Mouse (Mus musculus): ENCODE data around the gene Lgals12. TPM values are rescaled to one million over a fixed set of nuclear protein-coding genes. Genes with fewer than 3 reads are reported as not detected.

The Lgals12 gene
- polyA plus RNA-seq (2016; fragmentation: Nextera tagmentation; extraction: Ambion mirVana), result not detected in 2 replicates

GRCm38 (mm10) chr19:7606801-7607689 lies at the start of gene Lgals12:
Gene Lgals12 (minus strand): TSS chr19:7607193.
- H3K36me3 ChIP-seq, result no peaks in the 10 kb centered on the region
- H3K27me3 ChIP-seq (ENCODE audit: insufficient read depth, poor library complexity, severe bottlenecking), result peaks cover 43% of the 10 kb centered on the region
- WGBS, result 6% methylated on average over 15 of the region's 15 CpGs
- H3K27ac ChIP-seq, result no peak within 1 kb of the TSS
- H3K9me3 ChIP-seq, result no peaks in the 10 kb centered on the region
- no peak for DNase-seq (ENCODE audit: low spot score)
- peaks cover 23% of the 10 kb centered on the region for H3K4me1 ChIP-seq (replicated peaks)
- peak within 1 kb of the TSS; percentile 46 for H3K4me3 ChIP-seq

- Histone ChIP-seq H3K4me3 (no peak overlapping the region), H3K27ac (no peak overlapping the region), H3K27me3 (ENCODE audit: insufficient read depth, poor library complexity, severe bottlenecking) (no peaks in the 10 kb centered on the region), H3K4me1 (replicated peaks) (no peaks in the 10 kb centered on the region), H3K9me3 (no peaks in the 10 kb centered on the region), H3K36me3 (no peaks in the 10 kb centered on the region)
- DNase-seq (ENCODE audit: low spot score), result no peak
- 88% methylated on average over 8 of the region's 8 CpGs for WGBS
These were observed 42.1 kb upstream of the Lgals12 start for GRCm38 (mm10) chr19:7648913-7649666.

GRCm38 (mm10) chr19:7633786-7634185 lies 26.8 kb upstream of the Lgals12 start:
- Histone ChIP-seq H3K4me3 (no peak overlapping the region), H3K27ac (no peak overlapping the region), H3K9me3 (no peaks in the 10 kb centered on the region), H3K27me3 (ENCODE audit: insufficient read depth, poor library complexity, severe bottlenecking) (no peaks in the 10 kb centered on the region), H3K4me1 (replicated peaks) (no peaks in the 10 kb centered on the region), H3K36me3 (no peaks in the 10 kb centered on the region)
- no peak for DNase-seq (ENCODE audit: low spot score)
- WGBS, result 70% methylated on average over 1 of the region's 1 CpGs

- no peak for DNase-seq (ENCODE audit: low spot score)
- Histone ChIP-seq H3K4me3 (no peak overlapping the region), H3K36me3 (no peaks in the 10 kb centered on the region), H3K27me3 (ENCODE audit: insufficient read depth, poor library complexity, severe bottlenecking) (no peaks in the 10 kb centered on the region), H3K4me1 (replicated peaks) (no peaks in the 10 kb centered on the region), H3K27ac (no peak overlapping the region), H3K9me3 (no peaks in the 10 kb centered on the region)
These were observed 26.0 kb upstream of the Lgals12 start for GRCm38 (mm10) chr19:7633021-7633420.

- DNase-seq (ENCODE audit: low spot score), result peak; percentile 68
- H3K27me3 ChIP-seq (ENCODE audit: insufficient read depth, poor library complexity, severe bottlenecking), result peaks cover 15% of the 10 kb centered on the region
- no peaks in the 10 kb centered on the region for H3K4me1 ChIP-seq (replicated peaks)
- H3K9me3 ChIP-seq, result no peaks in the 10 kb centered on the region
- H3K27ac ChIP-seq, result no peak overlapping the region
- H3K36me3 ChIP-seq, result no peaks in the 10 kb centered on the region
- WGBS, result 45% methylated on average over 7 of the region's 7 CpGs
- H3K4me3 ChIP-seq, result no peak overlapping the region
These were observed 10.7 kb upstream of the Lgals12 start for GRCm38 (mm10) chr19:7617696-7618095.

- H3K36me3 ChIP-seq, result no peaks in the 10 kb centered on the region
- no peaks in the 10 kb centered on the region for H3K9me3 ChIP-seq
- H3K4me1 ChIP-seq (replicated peaks), result peaks cover 6% of the 10 kb centered on the region
- 64% methylated on average over 3 of the region's 3 CpGs for WGBS
- H3K4me3 ChIP-seq, result no peak overlapping the region
- no peak for DNase-seq (ENCODE audit: low spot score)
- no peak overlapping the region for H3K27ac ChIP-seq
- peaks cover 21% of the 10 kb centered on the region for H3K27me3 ChIP-seq (ENCODE audit: insufficient read depth, poor library complexity, severe bottlenecking)
These were observed 10.1 kb upstream of the Lgals12 start for GRCm38 (mm10) chr19:7617085-7617484.

GRCm38 (mm10) chr19:7616231-7616930 lies 9.4 kb upstream of the Lgals12 start:
- H3K4me1 ChIP-seq (replicated peaks), result peaks cover 9% of the 10 kb centered on the region
- no peak overlapping the region for H3K4me3 ChIP-seq
- no peak for DNase-seq (ENCODE audit: low spot score)
- no peaks in the 10 kb centered on the region for H3K36me3 ChIP-seq
- WGBS, result 82% methylated on average over 5 of the region's 5 CpGs
- H3K27ac ChIP-seq, result no peak overlapping the region
- H3K9me3 ChIP-seq, result no peaks in the 10 kb centered on the region
- H3K27me3 ChIP-seq (ENCODE audit: insufficient read depth, poor library complexity, severe bottlenecking), result peaks cover 29% of the 10 kb centered on the region

- DNase-seq (ENCODE audit: low spot score), result no peak
- 86% methylated on average over 7 of the region's 7 CpGs for WGBS
These were observed 6.2 kb upstream of the Lgals12 start for GRCm38 (mm10) chr19:7613151-7613550.

GRCm38 (mm10) chr19:7611942-7612757 lies 5.2 kb upstream of the Lgals12 start, which contains the start of gene Hrasls5:
Gene Hrasls5 (plus strand): TSS chr19:7612541.
- no peaks in the 10 kb centered on the region for H3K36me3 ChIP-seq
- no peak for DNase-seq (ENCODE audit: low spot score)
- WGBS, result 3% methylated on average over 54 of the region's 54 CpGs
- peaks cover 54% of the 10 kb centered on the region for H3K27me3 ChIP-seq (ENCODE audit: insufficient read depth, poor library complexity, severe bottlenecking)
- H3K27ac ChIP-seq, result peak within 1 kb of the TSS; percentile 54; the same call in 1 of the 2 replicates
- H3K4me1 ChIP-seq (replicated peaks), result peaks cover 13% of the 10 kb centered on the region
- H3K4me3 ChIP-seq, result peak within 1 kb of the TSS; percentile 51
- no peaks in the 10 kb centered on the region for H3K9me3 ChIP-seq

More at GRCm38 (mm10) chr19:7613151-7613550, 6.2 kb upstream of the Lgals12 start:
- Histone ChIP-seq H3K36me3 (no peaks in the 10 kb centered on the region), H3K27me3 (ENCODE audit: insufficient read depth, poor library complexity, severe bottlenecking) (peaks cover 44% of the 10 kb centered on the region), H3K27ac (no peak overlapping the region), H3K4me1 (replicated peaks) (peaks cover 9% of the 10 kb centered on the region), H3K4me3 (no peak overlapping the region), H3K9me3 (no peaks in the 10 kb centered on the region)

GRCm38 (mm10) chr19:7607690-7608201 lies 753 bp upstream of the Lgals12 start:
- Histone ChIP-seq H3K27ac (no peak overlapping the region), H3K4me3 (no peak overlapping the region), H3K36me3 (no peaks in the 10 kb centered on the region), H3K27me3 (ENCODE audit: insufficient read depth, poor library complexity, severe bottlenecking) (peaks cover 50% of the 10 kb centered on the region), H3K9me3 (no peaks in the 10 kb centered on the region), H3K4me1 (replicated peaks) (peaks cover 29% of the 10 kb centered on the region)
- 77% methylated on average over 7 of the region's 7 CpGs for WGBS
- no peak for DNase-seq (ENCODE audit: low spot score)

- H3K27ac ChIP-seq, result no peak overlapping the region
These were observed 836 bp downstream of the Lgals12 start for GRCm38 (mm10) chr19:7605930-7606783.

More at GRCm38 (mm10) chr19:7605930-7606783, 836 bp downstream of the Lgals12 start:
- no peaks in the 10 kb centered on the region for H3K36me3 ChIP-seq
- peak overlapping the region; percentile 46 for H3K4me3 ChIP-seq
- H3K4me1 ChIP-seq (replicated peaks), result peaks cover 20% of the 10 kb centered on the region
- peak; percentile 17 for DNase-seq (ENCODE audit: low spot score)
- H3K9me3 ChIP-seq, result no peaks in the 10 kb centered on the region
- 5% methylated on average over 15 of the region's 15 CpGs for WGBS
- H3K27me3 ChIP-seq (ENCODE audit: insufficient read depth, poor library complexity, severe bottlenecking), result peaks cover 34% of the 10 kb centered on the region
